In genomic region chr4:78605763-78606460, GRCm38 (mm10) we compare ENCODE assay signal across 9 mouse cellular contexts.
DNase-seq lines count a peak whose midpoint lies in the region; ATAC-seq and TF ChIP-seq lines count a peak whose summit lies in the region.
"Had no signal": no experiment of that assay in that cellular context is flagged by ENCODE, and none has a peak within 500 bp of the region (broad histone marks: within the 10 kb centered on the region; RNA-seq: fewer than 3 reads in every experiment).

No protein-coding gene starts in this region.

- DNase-seq in kidney, postnatal 0 days (ENCODE audit: low spot score) = peak; percentile 9
- DNase-seq in kidney, postnatal 10 days = no peak
- DNase-seq in limb, embryonic 10.5 days (ENCODE audit: low spot score) = no peak
- DNase-seq in left cerebral cortex, adult 18-20 months (ENCODE audit: low spot score in 2 of 2) = no peak
- DNase-seq: gastrocnemius, postnatal 10 days had no signal

- H3K4me1 ChIP-seq in kidney, postnatal 0 days (replicated peaks; ENCODE audit: insufficient read depth, low read length) = peaks cover 5% of the 10 kb centered on the region; the same call in 1 of the 2 replicates
- 0 out of 2 replicates have a peak, but pooled peaks cover 6% of the 10 kb centered on the region for H3K4me1 ChIP-seq in forebrain, embryonic 13.5 days
- no peaks in the 10 kb centered on the region for H3K4me1 ChIP-seq in limb, embryonic 10.5 days
- no peaks in the 10 kb centered on the region for H3K4me1 ChIP-seq in neural tube, embryonic 14.5 days (ENCODE audit: control insufficient read depth, insufficient read depth, low read length)

- H3K27ac ChIP-seq in kidney, postnatal 0 days = no peak overlapping the region
- no peak overlapping the region for H3K27ac ChIP-seq in forebrain, embryonic 13.5 days
- H3K27ac ChIP-seq in limb, embryonic 10.5 days = 0 out of 2 replicates have a peak overlapping the region, but pooled peaks have one; percentile 25
- no peak overlapping the region for H3K27ac ChIP-seq in neural tube, embryonic 14.5 days (ENCODE audit: low read depth, low read length)

- WGBS in kidney, postnatal 0 days = 42% methylated on average over 4 of the region's 4 CpGs
- 86% methylated on average over 4 of the region's 4 CpGs for WGBS in forebrain, embryonic 13.5 days
- 76% methylated on average over 4 of the region's 4 CpGs for WGBS in limb, embryonic 10.5 days
- 55% methylated on average over 4 of the region's 4 CpGs for WGBS in neural tube, embryonic 14.5 days

- H3K36me3 ChIP-seq in kidney, postnatal 0 days (ENCODE audit: insufficient read depth, low read length) = no peaks in the 10 kb centered on the region
- H3K36me3 ChIP-seq in forebrain, embryonic 13.5 days (ENCODE audit: poor library complexity, severe bottlenecking) = no peaks in the 10 kb centered on the region
- H3K36me3 ChIP-seq in limb, embryonic 10.5 days = no peaks in the 10 kb centered on the region
- no peaks in the 10 kb centered on the region for H3K36me3 ChIP-seq in neural tube, embryonic 14.5 days (ENCODE audit: control insufficient read depth, insufficient read depth, low read length)

- ATAC-seq in kidney, postnatal 0 days (replicated peaks; ENCODE audit: low FRiP score, low read depth) = no peak
- peak; percentile 53 for ATAC-seq in forebrain, embryonic 13.5 days
- peak; percentile 60 for ATAC-seq in neural tube, embryonic 14.5 days (ENCODE audit: low read depth)
- ATAC-seq in granulocyte monocyte progenitor cell, adult 5-6 weeks (replicated peaks; ENCODE audit: poor library complexity, severe bottlenecking) = no peak
- ATAC-seq in CD4-positive, CD25-positive, alpha-beta regulatory T cell, adult 4 months = no peak

- H3K9me3 ChIP-seq in kidney, postnatal 0 days (replicated peaks; ENCODE audit: low read length) = no peaks in the 10 kb centered on the region
- H3K9me3 ChIP-seq in forebrain, embryonic 13.5 days (replicated peaks) = no peaks in the 10 kb centered on the region
- H3K9me3 ChIP-seq in limb, embryonic 10.5 days (replicated peaks) = no peaks in the 10 kb centered on the region
- no peaks in the 10 kb centered on the region for H3K9me3 ChIP-seq in neural tube, embryonic 14.5 days (ENCODE audit: control insufficient read depth, low read length)

- no peak for TF ChIP-seq CTCF in kidney, postnatal 0 days (IDR thresholded peaks at IDR 0.05; ENCODE audit: low read depth)

- peak overlapping the region; percentile 17 for H3K4me3 ChIP-seq in kidney, postnatal 0 days (replicated peaks; ENCODE audit: low read depth, low read length)
- H3K4me3 ChIP-seq in forebrain, embryonic 13.5 days = peak overlapping the region; percentile 33
- peak overlapping the region; percentile 43 for H3K4me3 ChIP-seq in limb, embryonic 10.5 days
- H3K4me3 ChIP-seq in neural tube, embryonic 14.5 days (ENCODE audit: low read depth, low read length) = peak overlapping the region; percentile 26; the same call in 1 of the 2 replicates

- H3K4me2 ChIP-seq in kidney, postnatal 0 days (ENCODE audit: low read length) = peak overlapping the region; percentile 55
- peak overlapping the region; percentile 57 for H3K4me2 ChIP-seq in forebrain, embryonic 13.5 days
- H3K4me2 ChIP-seq in neural tube, embryonic 14.5 days (ENCODE audit: low read depth, low read length) = peak overlapping the region; percentile 44

- no peaks in the 10 kb centered on the region for H3K27me3 ChIP-seq in kidney, postnatal 0 days (ENCODE audit: insufficient read depth, low read length)
- no peaks in the 10 kb centered on the region for H3K27me3 ChIP-seq in forebrain, embryonic 13.5 days
- H3K27me3 ChIP-seq in limb, embryonic 10.5 days (ENCODE audit: low read depth, poor library complexity, severe bottlenecking) = no peaks in the 10 kb centered on the region
- H3K27me3 ChIP-seq in neural tube, embryonic 14.5 days (ENCODE audit: control insufficient read depth, insufficient read depth, low read length) = no peaks in the 10 kb centered on the region

- no peak overlapping the region for H3K9ac ChIP-seq in kidney, postnatal 0 days (ENCODE audit: low read depth, low read length)
- no peak overlapping the region for H3K9ac ChIP-seq in forebrain, embryonic 13.5 days
- no peak overlapping the region for H3K9ac ChIP-seq in neural tube, embryonic 14.5 days (replicated peaks; ENCODE audit: low read depth, low read length)

Comparison
In these comparisons a context has a peak if more than half of its experiments do, and no peak if none do; other contexts are left out.
1. ATAC-seq: peak in forebrain, embryonic 13.5 days (single experiment) and neural tube, embryonic 14.5 days (single experiment); none in kidney, postnatal 0 days (single experiment), granulocyte monocyte progenitor cell, adult 5-6 weeks (single experiment) and CD4-positive, CD25-positive, alpha-beta regulatory T cell, adult 4 months (single experiment).
2. Peak in every context shown above with its lines, with median percentiles within 50 percentile points of each other: H3K4me2 ChIP-seq and H3K4me3 ChIP-seq.